Mouse (Mus musculus) layer of hippocampus, postnatal 25 days (tissue): ENCODE measurements around the gene Rin2. TPM values are rescaled to one million over a fixed set of nuclear protein-coding genes. Genes with fewer than 3 reads are reported as not detected.

Source experiments
- DNase-seq, 2 experiments: peaks; one replicate each; pipeline ENCODE4 v3.0.0; 2022; ENCODE audit warnings: mixed read lengths in 2 of 2, low spot score in 1 of 2; ENCODE audit errors: extremely low spot score in 1 of 2
- total RNA-seq, 2 experiments: library from RNA; stranded (reverse); gene quantifications; 2 replicates each; pipeline ENCODE4 v1.2.3; 2021

Gene Rin2
- total RNA-seq, 2 experiments from 2014 or later = 20.1 to 31.1 TPM

- no peak for DNase-seq
These were observed 180.8 kb downstream of the Rin2 start for GRCm38 (mm10) chr2:145855831-145856230.

DNA sequence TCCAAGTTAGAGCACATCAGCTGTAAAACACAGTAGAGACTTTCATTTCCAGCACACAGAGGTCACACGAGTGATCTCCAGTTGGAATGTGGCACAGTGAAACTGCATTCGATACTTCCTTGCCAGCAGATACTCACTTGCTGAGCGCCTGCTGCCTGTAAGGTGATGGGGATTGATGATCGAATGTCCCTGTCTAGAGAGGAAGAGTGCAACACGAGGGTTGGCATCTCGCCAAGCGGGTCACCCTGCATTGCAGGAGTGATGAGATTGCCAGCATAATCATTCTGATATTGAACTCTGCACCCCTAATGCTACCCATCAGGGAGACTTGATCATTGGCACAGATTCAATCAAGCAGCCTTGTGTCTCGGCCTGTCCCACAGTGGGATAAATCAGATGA, 182.8 kb downstream of the Rin2 start:
- DNase-seq = no peak

DNA sequence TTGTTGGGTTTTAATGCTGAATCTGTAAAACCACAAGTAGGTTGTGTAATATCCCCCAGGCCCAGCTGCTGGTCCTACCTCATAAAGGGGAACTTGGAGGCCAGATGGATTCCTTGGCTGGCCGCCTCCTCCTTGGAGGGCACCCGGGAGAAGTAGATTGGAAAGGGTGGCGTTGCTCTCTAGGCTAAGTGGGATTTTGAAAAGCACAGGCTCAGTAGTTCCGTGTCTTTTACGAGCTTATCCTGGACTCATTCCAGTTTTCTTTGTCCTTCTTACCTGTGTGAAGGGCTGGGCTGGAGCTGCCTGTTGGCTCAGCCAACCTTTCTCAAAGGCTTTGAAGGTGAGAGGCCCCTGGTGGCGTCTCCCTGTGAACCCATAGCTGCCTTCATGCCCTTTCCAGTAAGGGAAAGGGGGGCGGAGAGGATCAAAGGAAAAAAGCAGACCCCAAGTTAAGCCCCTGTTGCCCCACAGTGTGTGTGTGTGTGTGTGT, 184.5 kb downstream of the Rin2 start:
- no peak for DNase-seq

DNA sequence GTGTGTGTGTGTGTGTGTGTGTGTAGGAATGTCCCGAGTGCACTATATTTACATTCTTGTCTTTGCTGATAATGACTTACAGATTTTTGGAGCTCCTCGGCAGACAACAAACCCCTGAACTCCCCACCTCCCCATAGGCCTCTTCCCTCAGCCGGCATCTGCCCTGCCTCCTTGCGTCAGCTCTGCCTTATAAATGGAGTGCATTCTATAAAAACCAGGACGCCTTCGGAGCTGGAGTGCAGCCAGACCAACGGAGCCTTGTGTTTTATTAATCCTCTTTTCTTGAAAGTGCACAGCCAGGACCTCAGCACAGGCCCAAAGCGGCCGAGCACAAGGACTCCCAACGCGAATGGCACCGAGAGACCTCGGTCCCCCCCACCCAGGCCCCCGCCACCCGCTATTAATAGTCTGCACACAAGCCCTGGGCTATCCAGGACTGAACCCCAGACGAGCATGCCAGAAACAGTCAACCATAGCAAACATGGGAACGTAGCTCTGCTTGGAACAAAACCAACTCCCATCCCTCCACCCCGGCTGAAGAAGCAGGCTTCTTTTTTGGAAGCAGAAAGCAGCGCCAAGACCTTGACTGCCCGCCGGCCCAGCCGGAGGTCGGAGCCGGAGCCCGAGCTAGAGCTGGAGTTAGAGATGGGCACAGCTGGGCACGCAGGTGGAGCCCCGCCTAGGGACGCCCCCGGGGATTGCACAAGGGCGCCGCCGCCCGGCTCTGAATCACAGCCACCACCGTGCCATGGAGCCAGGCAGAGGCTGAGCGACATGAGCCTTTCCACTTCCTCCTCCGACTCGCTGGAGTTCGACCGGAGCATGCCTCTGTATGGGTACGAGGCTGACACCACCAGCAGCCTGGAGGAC, 185.2 kb downstream of the Rin2 start:
- peak; percentile 76 to 81 for DNase-seq

DNA sequence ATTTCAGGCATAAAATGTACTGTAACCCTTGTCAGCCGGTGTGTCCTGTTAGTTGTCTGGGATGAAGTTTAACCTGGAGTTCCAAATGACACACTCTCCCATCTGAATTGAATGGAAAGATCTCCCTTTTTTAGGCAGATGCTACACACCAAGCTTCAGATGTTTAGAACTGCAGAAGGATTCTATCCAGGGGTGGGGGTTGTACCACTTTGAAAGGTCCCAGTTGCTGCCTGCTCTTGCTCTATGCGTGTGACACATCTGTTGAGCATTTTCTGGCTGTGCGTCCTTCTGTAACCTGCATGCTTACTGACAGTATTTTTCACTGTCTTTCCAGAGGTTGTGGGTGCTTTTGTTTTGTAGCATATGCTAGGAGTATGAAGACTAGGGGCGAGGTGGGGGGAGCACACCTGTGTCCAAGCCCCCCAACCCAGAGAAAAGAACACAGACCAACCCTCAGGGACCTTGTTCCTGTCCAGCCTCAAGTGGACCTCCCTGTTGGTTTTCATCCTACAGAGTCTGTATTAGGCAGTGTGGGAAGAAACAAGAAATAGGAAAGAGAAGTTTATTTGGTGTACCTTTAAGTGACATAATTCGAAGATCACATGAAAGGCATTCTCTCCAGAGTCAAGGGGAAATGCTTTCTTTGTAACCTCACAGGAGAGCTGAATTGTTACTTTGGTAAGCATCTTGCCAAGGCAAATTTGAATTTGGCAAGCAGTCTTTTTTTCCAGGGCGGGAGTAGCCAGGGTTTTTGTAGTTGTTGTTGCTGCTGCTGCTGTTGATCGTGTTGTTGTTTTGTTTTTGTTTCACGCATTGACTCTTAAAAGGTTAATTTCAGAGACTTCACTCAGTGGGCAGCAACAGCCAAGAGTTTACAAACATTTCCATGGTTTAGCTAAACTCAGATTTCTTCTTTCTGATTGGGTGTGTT, 186.4 kb downstream of the Rin2 start:
- DNase-seq = no peak

DNA sequence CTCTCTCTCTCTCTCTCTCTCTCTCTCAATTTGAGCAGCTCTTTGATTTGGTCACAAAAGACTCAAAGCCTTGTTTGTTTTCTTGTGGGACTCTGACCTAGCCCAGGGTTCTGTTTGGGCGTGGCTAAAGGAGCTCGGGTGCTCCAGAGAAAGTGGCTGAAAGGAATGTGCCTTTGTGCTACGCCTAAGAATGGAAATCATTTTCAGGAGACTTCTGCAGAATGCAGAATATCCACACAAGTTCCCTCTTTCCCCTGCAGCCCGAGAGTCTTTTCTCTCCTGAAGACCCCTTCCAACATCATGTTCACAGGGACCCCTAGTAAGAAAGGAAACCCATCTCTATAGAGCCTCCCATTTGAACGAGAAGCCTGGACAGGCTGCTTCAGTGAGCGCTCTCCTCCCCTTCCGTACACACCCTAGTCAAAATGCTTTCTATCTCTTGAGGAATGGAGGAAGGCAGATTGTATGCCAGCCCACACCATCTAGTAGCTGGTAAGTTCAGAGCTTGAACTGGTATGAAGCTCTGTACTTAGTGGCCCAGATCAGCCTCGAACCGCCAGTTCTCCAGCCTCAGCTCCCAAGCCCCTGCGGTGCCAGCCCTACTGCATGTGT, 187.3 kb downstream of the Rin2 start:
- no peak for DNase-seq

GRCm38 (mm10) chr2:145865344-145865743, 190.3 kb downstream of the Rin2 start:
- DNase-seq = no peak

DNA sequence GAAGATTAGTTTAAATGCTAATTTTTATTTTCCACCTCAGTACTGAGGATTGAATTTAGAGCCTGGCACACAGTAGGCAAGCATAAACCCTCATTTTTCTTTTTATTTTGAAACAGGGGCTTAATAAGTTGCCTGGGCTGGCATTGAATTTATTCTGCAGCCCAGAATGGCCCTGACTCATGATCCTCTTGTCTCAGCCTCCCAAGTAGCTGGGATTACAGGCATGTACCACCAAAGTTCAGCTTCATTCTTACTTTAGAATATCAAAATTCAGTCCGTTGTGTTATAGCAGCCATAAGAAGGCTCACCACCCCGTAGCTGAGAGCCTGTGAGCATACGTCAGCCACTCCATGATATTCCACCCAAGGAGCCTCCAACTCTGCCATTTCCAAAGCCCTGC, 191.2 kb downstream of the Rin2 start:
- no peak for DNase-seq

- no peak for DNase-seq
These were observed 191.9 kb downstream of the Rin2 start for GRCm38 (mm10) chr2:145866695-145867449.

DNA sequence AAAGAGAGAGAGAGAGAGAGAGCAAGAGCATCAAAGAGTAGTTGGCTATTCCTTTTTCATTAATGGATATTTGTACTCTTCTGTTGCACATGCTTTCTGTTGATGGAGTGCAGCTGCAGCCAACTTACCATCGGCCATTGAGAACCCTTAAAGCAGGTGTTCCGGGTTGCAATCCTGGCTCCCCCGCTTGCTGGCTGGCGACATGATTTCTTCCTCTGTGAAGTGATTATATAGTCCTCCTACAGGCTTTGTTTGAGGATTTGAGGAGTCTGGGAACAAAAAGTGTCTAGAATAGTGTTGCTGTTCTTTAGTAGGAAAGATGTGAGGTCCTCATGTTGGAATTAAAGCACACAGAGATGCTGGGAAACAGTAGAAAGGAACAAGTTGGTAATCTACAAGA, 196.3 kb downstream of the Rin2 start:
- no peak for DNase-seq

DNA sequence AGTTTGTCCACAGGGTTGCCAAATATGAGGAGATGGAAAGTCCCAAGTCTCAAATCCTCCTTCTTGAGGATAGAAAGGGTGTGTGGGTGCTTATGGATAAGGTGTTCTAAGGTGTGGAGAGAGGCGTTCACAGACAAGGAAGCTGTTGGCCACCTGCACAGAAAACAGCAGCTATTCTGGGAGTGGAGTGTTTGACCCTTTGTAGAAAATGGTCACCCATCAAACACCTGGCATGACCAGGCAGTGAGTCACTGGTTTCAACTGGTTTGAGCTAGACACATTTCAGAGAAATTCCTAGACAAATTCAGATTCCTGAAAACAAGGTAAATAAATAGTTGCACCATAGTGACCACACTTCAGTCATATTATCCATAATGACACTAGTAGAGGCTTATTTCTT, 197.1 kb downstream of the Rin2 start:
- no peak for DNase-seq

GRCm38 (mm10) chr2:145873953-145874352, 198.9 kb downstream of the Rin2 start:
- no peak for DNase-seq

GRCm38 (mm10) chr2:145874879-145875482, 200.0 kb downstream of the Rin2 start:
- DNase-seq = no peak

- no peak for DNase-seq
These were observed 202.2 kb downstream of the Rin2 start for GRCm38 (mm10) chr2:145877191-145877590.

GRCm38 (mm10) chr2:145880887-145881747, 206.1 kb downstream of the Rin2 start:
- no peak for DNase-seq

- no peak for DNase-seq
These were observed 206.9 kb downstream of the Rin2 start for GRCm38 (mm10) chr2:145881932-145882331.

DNA sequence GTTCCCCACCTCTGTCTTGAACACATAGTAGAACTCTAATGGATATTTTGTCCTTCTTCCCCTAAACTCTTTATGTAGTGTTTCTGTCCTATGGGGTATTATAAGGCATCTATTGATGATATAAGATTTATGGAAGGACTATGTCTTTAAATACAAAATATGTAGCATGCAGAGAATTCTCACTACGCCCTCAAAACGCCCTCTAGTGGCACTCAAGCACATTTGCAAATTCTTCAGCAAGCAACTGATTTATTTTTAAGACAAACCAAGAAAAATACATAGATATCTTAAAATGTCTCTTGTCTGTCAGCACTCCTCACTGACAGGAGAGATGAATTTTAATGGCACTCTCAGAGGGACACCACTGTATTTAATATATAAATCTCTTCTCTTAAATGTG, 207.4 kb downstream of the Rin2 start:
- no peak for DNase-seq

DNA sequence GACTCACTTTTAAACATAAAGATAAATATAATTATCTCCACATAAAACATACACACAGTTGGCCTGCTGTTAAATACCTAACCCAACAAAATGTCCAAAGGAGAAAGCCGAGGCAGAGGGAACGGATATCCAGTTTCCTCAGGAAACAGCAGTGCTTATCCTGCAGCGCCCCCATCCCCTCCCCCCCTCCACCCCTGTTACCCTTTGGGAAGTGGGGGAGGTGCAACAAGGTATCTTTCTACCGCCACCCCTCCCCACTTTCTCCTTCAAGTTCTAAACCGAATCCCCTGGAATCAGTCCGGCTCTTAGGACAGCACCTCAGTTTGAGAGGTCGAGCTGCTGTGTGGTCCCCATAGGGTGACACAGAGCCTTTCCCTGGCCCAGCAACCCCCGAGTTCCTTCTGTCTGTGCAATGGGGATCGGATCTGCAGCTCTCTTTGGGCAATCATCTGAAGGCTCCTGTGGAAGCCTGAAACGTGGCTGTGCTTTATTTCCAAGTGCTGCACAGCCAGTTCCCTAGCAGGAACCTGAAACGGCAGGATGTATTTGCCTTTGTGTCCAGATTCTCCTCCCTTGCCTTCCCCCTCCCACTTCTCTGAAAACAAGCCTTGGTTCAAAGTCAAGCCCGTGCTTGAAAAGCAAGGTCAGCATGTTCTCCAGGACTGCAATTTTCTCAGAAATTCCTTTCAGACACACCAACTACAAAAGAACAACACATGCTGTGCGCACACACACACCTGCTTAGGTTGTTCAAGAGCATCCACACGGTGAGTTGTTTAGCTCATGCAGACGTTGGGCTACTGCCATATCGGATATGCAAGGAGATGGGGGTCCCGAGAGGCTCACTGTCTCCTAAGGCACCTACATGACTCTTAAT, 209.3 kb downstream of the Rin2 start:
- no peak for DNase-seq
